Mouse (Mus musculus) liver, adult (tissue): ENCODE measurements around the gene Erbb2.

ENCODE experiments used
- GATA4 ChIP-seq: IDR thresholded peaks from 2 replicates; pipeline ENCODE4 v1.6.1; 2014; ENCODE audit warnings: mild to moderate bottlenecking, low read length; ENCODE audit not compliant: insufficient replicate concordance

Erbb2 gene

GRCm38 (mm10) chr11:98458121-98458990, 46.1 kb downstream of the Erbb2 start:
- TF ChIP-seq GATA4: no peak

GRCm38 (mm10) chr11:98459071-98459741, 46.9 kb downstream of the Erbb2 start:
- no peak for TF ChIP-seq GATA4

- no peak for TF ChIP-seq GATA4
Measured at GRCm38 (mm10) chr11:98459860-98460259, 47.6 kb downstream of the Erbb2 start.

GRCm38 (mm10) chr11:98461109-98461720, 48.9 kb downstream of the Erbb2 start:
- no peak for TF ChIP-seq GATA4

- TF ChIP-seq GATA4: no peak
Measured at GRCm38 (mm10) chr11:98462255-98462654, 50.0 kb downstream of the Erbb2 start.

DNA sequence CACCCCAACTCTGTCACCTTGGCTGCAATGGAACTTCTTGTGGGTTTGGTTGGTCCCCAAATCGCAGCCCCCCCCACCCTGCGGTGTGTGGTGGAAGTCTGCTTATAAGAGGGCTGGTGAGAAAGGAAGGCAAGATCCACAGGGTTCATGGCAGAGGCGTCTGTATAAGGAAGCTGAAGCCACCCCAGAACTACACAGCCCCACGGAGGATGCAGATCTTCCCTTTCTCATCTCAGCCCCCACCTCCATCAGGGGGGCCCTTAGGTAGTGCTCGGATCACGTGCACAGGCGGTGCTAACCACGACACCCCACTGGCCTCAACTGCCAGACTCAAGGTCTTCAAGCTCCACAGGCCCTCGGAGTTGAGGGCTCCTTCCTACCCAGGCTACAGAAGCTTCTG, 51.6 kb downstream of the Erbb2 start:
- TF ChIP-seq GATA4: no peak

GRCm38 (mm10) chr11:98464516-98464915, 52.2 kb downstream of the Erbb2 start:
- no peak for TF ChIP-seq GATA4

GRCm38 (mm10) chr11:98469761-98470714, 57.8 kb downstream of the Erbb2 start:
- TF ChIP-seq GATA4: no peak

GRCm38 (mm10) chr11:98470795-98471194, 58.5 kb downstream of the Erbb2 start:
- TF ChIP-seq GATA4: no peak

DNA sequence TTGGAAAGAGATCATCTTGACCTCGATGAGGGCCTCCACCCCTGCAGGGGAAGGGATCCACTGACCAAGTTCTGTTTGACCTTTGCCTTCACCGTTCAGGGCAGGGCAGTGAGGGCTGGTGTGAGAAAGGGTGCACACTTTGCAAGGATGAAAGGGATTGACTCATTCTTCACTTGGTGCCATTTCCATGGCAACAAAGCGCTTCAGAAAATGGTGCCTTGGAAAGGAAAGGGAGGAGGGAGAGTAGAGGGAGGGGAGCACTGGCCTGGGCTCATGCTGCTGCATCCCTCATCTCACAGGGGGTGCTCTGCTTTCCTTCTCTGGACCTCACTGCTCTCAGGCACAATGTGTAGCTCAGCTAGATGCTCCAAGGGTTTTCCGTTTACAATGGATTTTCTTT, 60.4 kb downstream of the Erbb2 start:
- TF ChIP-seq GATA4: no peak

DNA sequence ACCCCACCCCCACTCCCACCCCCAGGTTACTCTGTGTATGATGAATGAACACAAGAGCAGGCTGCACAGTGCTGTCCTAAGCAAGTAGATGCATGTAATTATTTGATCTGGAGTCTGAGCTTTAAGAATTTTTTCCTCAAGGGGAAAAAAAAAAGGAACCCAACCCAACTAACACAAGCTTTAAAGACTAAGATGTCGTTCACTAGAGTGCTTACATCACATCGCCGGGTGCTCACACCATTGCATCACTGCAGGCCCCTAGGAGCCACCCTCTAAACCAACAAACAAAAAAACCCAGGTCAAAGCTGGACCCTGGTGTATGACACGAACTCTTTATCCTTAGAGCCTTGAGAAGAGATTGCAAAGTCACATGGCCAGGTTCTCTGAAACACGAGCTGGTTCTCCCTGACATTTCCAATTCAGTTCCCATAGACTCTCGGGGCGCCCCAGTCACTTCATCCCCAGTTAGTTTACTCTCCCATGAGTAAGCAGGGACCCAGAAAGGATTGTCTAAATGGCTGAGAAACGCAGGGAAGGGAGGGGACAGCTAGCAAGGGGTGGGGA, 61.7 kb downstream of the Erbb2 start:
- no peak for TF ChIP-seq GATA4

DNA sequence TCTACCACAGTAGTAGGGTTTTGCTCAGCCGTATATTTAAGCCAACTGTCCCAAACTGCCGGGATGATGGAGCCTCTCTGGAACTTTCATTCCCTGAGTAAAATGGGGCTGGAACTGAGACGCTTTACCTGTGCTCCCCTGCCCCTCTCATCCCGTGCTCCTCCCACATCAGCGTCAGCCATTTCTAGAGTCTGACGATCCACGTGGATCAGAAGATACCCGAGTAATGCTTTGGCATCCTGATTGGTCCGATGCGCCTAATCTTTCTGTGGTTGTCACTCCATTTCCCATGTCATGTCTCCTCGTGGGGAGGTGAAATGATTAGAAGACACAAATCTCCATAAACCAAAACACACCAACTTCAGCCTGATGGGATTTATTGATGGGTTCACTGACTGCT, 62.7 kb downstream of the Erbb2 start:
- no peak for TF ChIP-seq GATA4

GRCm38 (mm10) chr11:98475630-98476433, 63.6 kb downstream of the Erbb2 start:
- no peak for TF ChIP-seq GATA4

- TF ChIP-seq GATA4: no peak
Measured at GRCm38 (mm10) chr11:98476434-98476807, 64.2 kb downstream of the Erbb2 start.

GRCm38 (mm10) chr11:98477011-98477701, 64.9 kb downstream of the Erbb2 start:
- no peak for TF ChIP-seq GATA4
